Mouse (Mus musculus): ENCODE measurements around the gene Slc13a5. TPM values are rescaled to one million over a fixed set of nuclear protein-coding genes. Genes with fewer than 3 reads are reported as not detected.

Gene Slc13a5
- polyA plus RNA-seq (2015; fragmentation: Nextera tagmentation; extraction: Ambion mirVana), result 0.17 and 0.22 TPM in 2 replicates

GRCm38 (mm10) chr11:72266960-72267560, at the start of gene Slc13a5:
TSS of gene Slc13a5 (minus strand) at chr11:72267222.
- H3K4me3 ChIP-seq (ENCODE audit: low read depth, low read length), result peak within 1 kb of the TSS; percentile 36
- peaks cover 21% of the 10 kb centered on the region for H3K27me3 ChIP-seq (replicated peaks; ENCODE audit: control insufficient read depth, insufficient read depth, low read length)
- TF ChIP-seq CTCF (IDR thresholded peaks at IDR 0.05; ENCODE audit: low read depth), result no peak
- ATAC-seq, result no peak
- H3K27ac ChIP-seq (ENCODE audit: low read depth, low read length), result no peak within 1 kb of the TSS
- H3K4me1 ChIP-seq (replicated peaks; ENCODE audit: control insufficient read depth, insufficient read depth, low read length), result no peaks in the 10 kb centered on the region
- whole genome bisulfite sequencing, result 4% methylated on average over 36 of the region's 36 CpGs
- no peaks in the 10 kb centered on the region for H3K9me3 ChIP-seq (ENCODE audit: control insufficient read depth)
- H3K4me2 ChIP-seq (replicated peaks; ENCODE audit: low read depth), result peak within 1 kb of the TSS; percentile 71
- H3K36me3 ChIP-seq (ENCODE audit: control insufficient read depth, insufficient read depth), result no peaks in the 10 kb centered on the region
- H3K9ac ChIP-seq (ENCODE audit: low read depth, low read length), result 0 out of 2 replicates have a peak within 1 kb of the TSS, but pooled peaks have one; percentile 7

DNA sequence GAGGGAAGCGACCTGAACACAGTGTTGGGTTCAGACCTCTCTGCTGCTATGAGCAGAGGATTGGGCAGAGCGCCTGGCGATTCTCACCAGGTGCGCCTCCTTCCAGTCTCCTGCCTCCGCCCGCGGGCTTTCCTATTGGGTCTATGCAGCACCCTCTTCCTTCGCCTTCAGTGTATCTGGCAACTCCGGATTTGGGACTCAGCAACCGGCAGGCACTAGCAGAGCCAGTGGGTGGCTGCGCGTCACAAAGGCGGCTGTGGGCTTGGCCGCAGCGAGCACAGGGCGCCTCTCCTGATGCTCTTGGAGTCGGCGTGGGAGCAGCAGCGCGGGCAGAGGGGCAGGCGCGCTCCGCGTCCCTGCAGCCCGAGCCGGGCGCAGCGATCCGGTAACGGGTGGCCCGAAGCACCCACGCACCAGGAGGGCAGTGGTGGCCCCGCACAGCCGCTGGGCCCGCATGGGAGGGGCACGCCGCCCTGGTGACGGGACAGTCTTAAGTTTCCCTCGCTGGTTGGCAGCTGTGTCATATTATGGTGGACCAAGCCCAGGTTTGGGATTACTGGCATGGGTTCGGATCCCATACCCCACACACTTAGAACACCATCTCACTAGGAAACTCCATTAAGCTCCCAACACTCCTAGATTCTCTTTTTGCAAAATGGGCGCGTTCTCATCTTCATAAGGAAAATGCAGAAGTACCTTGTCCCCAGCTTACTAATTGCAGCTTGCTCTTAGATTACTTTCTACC, 47.3 kb upstream of the Slc13a5 start, which contains the start of gene Fbxo39:
TSS of gene Fbxo39 (plus strand) at position 294 of the 745 bp plus-strand sequence.
- no peak within 1 kb of the TSS for H3K9ac ChIP-seq (ENCODE audit: low read depth, low read length)
- peak within 1 kb of the TSS; percentile 18 for H3K4me3 ChIP-seq (ENCODE audit: low read depth, low read length)
- no peaks in the 10 kb centered on the region for H3K9me3 ChIP-seq (ENCODE audit: control insufficient read depth)
- H3K27me3 ChIP-seq (replicated peaks; ENCODE audit: control insufficient read depth, insufficient read depth, low read length), result peaks cover 19% of the 10 kb centered on the region
- no peak within 1 kb of the TSS for H3K27ac ChIP-seq (ENCODE audit: low read depth, low read length)
- no peak for ATAC-seq
- H3K36me3 ChIP-seq (ENCODE audit: control insufficient read depth, insufficient read depth), result no peaks in the 10 kb centered on the region
- 7% methylated on average over 42 of the region's 42 CpGs for WGBS
- no peak for TF ChIP-seq CTCF (IDR thresholded peaks at IDR 0.05; ENCODE audit: low read depth)
- no peaks in the 10 kb centered on the region for H3K4me1 ChIP-seq (replicated peaks; ENCODE audit: control insufficient read depth, insufficient read depth, low read length)
- peak within 1 kb of the TSS; percentile 37; the same call in 1 of the 2 replicates for H3K4me2 ChIP-seq (replicated peaks; ENCODE audit: low read depth)

- ATAC-seq, result no peak
- H3K36me3 ChIP-seq (ENCODE audit: control insufficient read depth, insufficient read depth), result peaks cover 3% of the 10 kb centered on the region; the same call in 1 of the 2 replicates
- no peak for TF ChIP-seq CTCF (IDR thresholded peaks at IDR 0.05; ENCODE audit: low read depth)
- no peak overlapping the region for H3K27ac ChIP-seq (ENCODE audit: low read depth, low read length)
- H3K4me1 ChIP-seq (replicated peaks; ENCODE audit: control insufficient read depth, insufficient read depth, low read length), result no peaks in the 10 kb centered on the region
- H3K4me2 ChIP-seq (replicated peaks; ENCODE audit: low read depth), result no peak overlapping the region
- H3K9me3 ChIP-seq (ENCODE audit: control insufficient read depth), result no peaks in the 10 kb centered on the region
- H3K27me3 ChIP-seq (replicated peaks; ENCODE audit: control insufficient read depth, insufficient read depth, low read length), result peaks cover 19% of the 10 kb centered on the region
- 73% methylated on average over 10 of the region's 10 CpGs for WGBS
- H3K4me3 ChIP-seq (ENCODE audit: low read depth, low read length), result no peak overlapping the region
- no peak overlapping the region for H3K9ac ChIP-seq (ENCODE audit: low read depth, low read length)
These were observed 44.5 kb upstream of the Slc13a5 start for GRCm38 (mm10) chr11:72311355-72312001.

DNA sequence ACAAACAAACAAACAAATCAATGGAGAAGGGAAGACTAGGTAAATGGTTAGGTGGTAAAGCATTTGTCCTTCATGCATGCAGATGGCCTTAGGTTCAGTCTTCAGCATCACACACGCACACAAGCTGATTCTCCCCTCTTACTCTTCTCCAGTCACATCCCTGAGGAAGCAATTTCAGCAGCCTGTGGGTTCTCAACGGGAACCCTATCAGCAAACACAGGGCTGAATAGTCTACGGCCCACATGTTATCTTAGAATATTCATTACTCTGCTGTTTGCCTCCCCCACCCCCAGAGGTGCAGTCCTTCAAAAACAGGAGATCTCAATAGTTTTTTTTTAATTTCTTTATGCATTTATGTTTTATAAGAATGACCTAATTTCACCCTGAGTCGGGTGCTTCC, 43.5 kb upstream of the Slc13a5 start:
- Histone ChIP-seq H3K27me3 (replicated peaks; ENCODE audit: control insufficient read depth, insufficient read depth, low read length) (peaks cover 15% of the 10 kb centered on the region), H3K4me3 (ENCODE audit: low read depth, low read length) (no peak overlapping the region), H3K4me2 (replicated peaks; ENCODE audit: low read depth) (no peak overlapping the region), H3K36me3 (ENCODE audit: control insufficient read depth, insufficient read depth) (peaks cover 3% of the 10 kb centered on the region; the same call in 1 of the 2 replicates), H3K27ac (ENCODE audit: low read depth, low read length) (no peak overlapping the region), H3K9me3 (ENCODE audit: control insufficient read depth) (no peaks in the 10 kb centered on the region), H3K9ac (ENCODE audit: low read depth, low read length) (no peak overlapping the region), H3K4me1 (replicated peaks; ENCODE audit: control insufficient read depth, insufficient read depth, low read length) (no peaks in the 10 kb centered on the region)
- no peak for TF ChIP-seq CTCF (IDR thresholded peaks at IDR 0.05; ENCODE audit: low read depth)
- no peak for ATAC-seq
- 67% methylated on average over 4 of the region's 4 CpGs for WGBS

GRCm38 (mm10) chr11:72308982-72309381, 42.0 kb upstream of the Slc13a5 start:
- Histone ChIP-seq H3K4me3 (ENCODE audit: low read depth, low read length) (no peak overlapping the region), H3K36me3 (ENCODE audit: control insufficient read depth, insufficient read depth) (peaks cover 10% of the 10 kb centered on the region; the same call in 1 of the 2 replicates), H3K27ac (ENCODE audit: low read depth, low read length) (no peak overlapping the region), H3K9ac (ENCODE audit: low read depth, low read length) (no peak overlapping the region), H3K27me3 (replicated peaks; ENCODE audit: control insufficient read depth, insufficient read depth, low read length) (peaks cover 4% of the 10 kb centered on the region), H3K4me1 (replicated peaks; ENCODE audit: control insufficient read depth, insufficient read depth, low read length) (no peaks in the 10 kb centered on the region), H3K4me2 (replicated peaks; ENCODE audit: low read depth) (no peak overlapping the region), H3K9me3 (ENCODE audit: control insufficient read depth) (no peaks in the 10 kb centered on the region)
- WGBS, result 36% methylated on average over 2 of the region's 2 CpGs
- no peak for ATAC-seq
- TF ChIP-seq CTCF (IDR thresholded peaks at IDR 0.05; ENCODE audit: low read depth), result no peak

- Histone ChIP-seq H3K36me3 (ENCODE audit: control insufficient read depth, insufficient read depth) (peaks cover 10% of the 10 kb centered on the region; the same call in 1 of the 2 replicates), H3K4me2 (replicated peaks; ENCODE audit: low read depth) (no peak overlapping the region), H3K27ac (ENCODE audit: low read depth, low read length) (no peak overlapping the region), H3K4me3 (ENCODE audit: low read depth, low read length) (no peak overlapping the region), H3K4me1 (replicated peaks; ENCODE audit: control insufficient read depth, insufficient read depth, low read length) (no peaks in the 10 kb centered on the region), H3K9me3 (ENCODE audit: control insufficient read depth) (no peaks in the 10 kb centered on the region), H3K27me3 (replicated peaks; ENCODE audit: control insufficient read depth, insufficient read depth, low read length) (no peaks in the 10 kb centered on the region), H3K9ac (ENCODE audit: low read depth, low read length) (no peak overlapping the region)
- no peak for ATAC-seq
- WGBS, result 85% methylated on average over 5 of the region's 5 CpGs
- no peak for TF ChIP-seq CTCF (IDR thresholded peaks at IDR 0.05; ENCODE audit: low read depth)
These were observed 40.4 kb upstream of the Slc13a5 start for GRCm38 (mm10) chr11:72307461-72307860.

Measured in intestine, postnatal 0 days (tissue).